Mouse (Mus musculus) T-helper 1 cell (primary cell): ENCODE data around the gene Sppl2c.
"Not testable (repeated sequence)": the region's sequence is repeated elsewhere in the genome, so short reads cannot be mapped to it uniquely, and the experiment has no call there.

ENCODE experiments used
- in situ Hi-C: fragments of 300-600 bp; cut with MboI, MseI; formaldehyde crosslinking; loops from one replicate; pipeline ENCODE4 v1.15.1; 2025; ENCODE audit warnings: high pct_unique_total_duplicates

The Sppl2c gene

GRCm38 (mm10) chr11:104195382-104195781 lies 9.3 kb downstream of the Sppl2c start:
- in situ Hi-C loops: no loop called here

GRCm38 (mm10) chr11:104195791-104196190 lies 9.7 kb downstream of the Sppl2c start:
- in situ Hi-C loops: no loop called here

GRCm38 (mm10) chr11:104197861-104198260 lies 11.7 kb downstream of the Sppl2c start:
- in situ Hi-C loops: no loop called here

GRCm38 (mm10) chr11:104203271-104203670 lies 17.1 kb downstream of the Sppl2c start:
- in situ Hi-C loops: no loop called here

GRCm38 (mm10) chr11:104206573-104206972 lies 20.4 kb downstream of the Sppl2c start:
- in situ Hi-C loops: no loop called here

- in situ Hi-C loops: no loop called here
Measured at GRCm38 (mm10) chr11:104209041-104209440, 22.9 kb downstream of the Sppl2c start.

GRCm38 (mm10) chr11:104211251-104211650 lies 25.1 kb downstream of the Sppl2c start:
- in situ Hi-C loops: no loop called here

- in situ Hi-C loops: not testable (repeated sequence)
Measured at GRCm38 (mm10) chr11:104214128-104214527, 28.0 kb downstream of the Sppl2c start.

GRCm38 (mm10) chr11:104218075-104218474 lies 31.9 kb downstream of the Sppl2c start:
- in situ Hi-C loops: no loop called here

- in situ Hi-C loops: no loop called here
Measured at GRCm38 (mm10) chr11:104220291-104220690, 34.2 kb downstream of the Sppl2c start.

GRCm38 (mm10) chr11:104221751-104222150 lies 35.6 kb downstream of the Sppl2c start:
- in situ Hi-C loops: no loop called here

GRCm38 (mm10) chr11:104223301-104223700 lies 37.2 kb downstream of the Sppl2c start:
- in situ Hi-C loops: no loop called here

- in situ Hi-C loops: no loop called here
Measured at GRCm38 (mm10) chr11:104229391-104229790, 43.3 kb downstream of the Sppl2c start.

- in situ Hi-C loops: no loop called here
Measured at GRCm38 (mm10) chr11:104230066-104230778, 44.1 kb downstream of the Sppl2c start.

- in situ Hi-C loops: no loop called here
Measured at GRCm38 (mm10) chr11:104231041-104231911, 45.1 kb downstream of the Sppl2c start, which contains the start of gene Mapt. Gene Mapt, plus strand, starts transcription at chr11:104231390.

GRCm38 (mm10) chr11:104232141-104233061 lies 46.3 kb downstream of the Sppl2c start:
- in situ Hi-C loops: no loop called here

GRCm38 (mm10) chr11:104233101-104233500 lies 47.0 kb downstream of the Sppl2c start:
- in situ Hi-C loops: no loop called here

- in situ Hi-C loops: no loop called here
Measured at GRCm38 (mm10) chr11:104233574-104234206, 47.6 kb downstream of the Sppl2c start.

- in situ Hi-C loops: no loop called here
Measured at GRCm38 (mm10) chr11:104234680-104235079, 48.6 kb downstream of the Sppl2c start.

GRCm38 (mm10) chr11:104235881-104236280 lies 49.8 kb downstream of the Sppl2c start:
- in situ Hi-C loops: no loop called here

- in situ Hi-C loops: no loop called here
Measured at GRCm38 (mm10) chr11:104237226-104237625, 51.1 kb downstream of the Sppl2c start.
